Mouse (Mus musculus) left cerebral cortex, postnatal 10 days (tissue): ENCODE results near the gene Arap2. TPM values are rescaled to one million over a fixed set of nuclear protein-coding genes. Genes with fewer than 3 reads are reported as not detected.

ENCODE experiments used
- DNase-seq, 2 experiments: peaks; one replicate each; pipeline ENCODE4 v3.0.0; 2021 to 2022; ENCODE audit warnings: low spot score in 2 of 2, mixed read lengths in 1 of 2; ENCODE audit errors: extremely low spot score in 1 of 2
- intact Hi-C: fragments of 180-260 bp; cut with DNase I; formaldehyde crosslinking; loops from one replicate; pipeline ENCODE4 v1.15.1; 2025
- total RNA-seq, 2 experiments: library from RNA; stranded (reverse); gene quantifications; 2 replicates each; pipeline ENCODE4 v1.2.3; 2021

Arap2 gene
- total RNA-seq = 10 to 100 TPM; 43.9 to 46.7 TPM

DNA sequence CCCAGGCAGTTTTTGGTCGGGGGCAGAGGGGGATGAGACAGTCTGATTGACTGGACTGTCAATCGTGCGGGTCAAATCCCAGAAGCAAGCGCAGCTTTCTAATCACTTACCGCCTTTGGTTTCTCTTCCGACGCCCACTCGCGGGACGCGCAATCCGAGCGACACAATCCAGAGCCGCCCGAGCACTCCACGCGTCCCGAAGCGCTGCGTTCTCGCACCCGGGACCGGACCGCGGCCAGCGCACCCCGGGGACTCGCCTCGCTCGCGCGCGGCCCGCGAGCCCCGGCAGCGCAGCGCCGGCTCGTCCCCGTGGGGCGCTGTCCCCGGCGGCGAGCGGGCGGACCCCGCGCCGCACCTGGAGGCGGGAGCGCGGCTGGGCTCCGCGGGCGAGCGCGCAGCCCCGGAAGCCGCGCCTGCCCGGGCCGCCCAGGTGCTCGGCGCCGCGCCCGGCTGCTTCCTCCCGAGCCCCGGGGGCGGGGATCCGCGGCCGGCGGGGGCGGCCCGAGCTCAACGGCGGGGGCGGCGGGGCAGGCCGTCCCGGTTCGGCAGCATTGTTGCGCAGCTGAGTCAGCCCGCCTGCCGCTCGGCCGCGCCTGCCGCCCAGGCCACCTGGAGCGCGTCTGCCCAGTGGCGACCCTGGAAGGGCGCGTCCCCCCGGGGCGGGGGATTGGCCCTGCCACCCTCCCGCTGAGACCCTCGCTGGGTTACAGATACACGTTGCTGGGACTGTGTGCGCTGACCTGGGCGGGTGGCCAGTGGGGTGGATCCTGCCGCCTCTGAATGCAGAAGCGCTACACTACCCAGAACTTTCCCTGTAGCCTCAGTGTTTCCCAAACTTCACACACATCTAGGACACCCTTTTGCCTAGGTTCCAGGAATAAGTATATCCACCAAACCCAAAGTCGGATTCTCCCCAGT, at the start of gene Arap2:
Gene Arap2 (minus strand): TSS at position 376 of the 918 bp plus-strand sequence.
- intact Hi-C loops = no loop called here
- peak in 1 of 2 experiments; percentile 82 for DNase-seq

GRCm38 (mm10) chr5:62815741-62816140, 49.8 kb upstream of the Arap2 start:
- intact Hi-C loops = no loop called here
- DNase-seq = no peak

DNA sequence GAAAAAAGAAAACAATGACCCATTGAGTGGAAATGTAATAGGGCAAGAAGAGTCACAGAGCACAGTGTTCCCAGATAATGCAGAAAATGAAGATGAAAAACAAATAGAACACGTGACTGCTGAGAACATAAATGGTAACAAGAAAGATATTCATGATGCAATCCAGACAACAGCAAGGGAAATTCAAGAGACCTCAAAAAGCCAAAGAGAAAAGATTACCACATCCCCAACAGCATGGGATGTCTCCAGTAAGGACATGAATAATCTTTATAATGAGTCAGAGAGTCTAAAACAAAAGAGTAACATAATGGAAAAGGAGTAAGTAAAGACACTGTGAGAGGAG, 48.1 kb upstream of the Arap2 start:
- DNase-seq = no peak
- intact Hi-C loops = no loop called here

GRCm38 (mm10) chr5:62813402-62814071, 47.6 kb upstream of the Arap2 start, which contains the start of gene Dthd1:
Gene Dthd1, plus strand, starts transcription at chr5:62813823.
- intact Hi-C loops = no loop called here
- peak in 1 of 2 experiments; percentile 39 for DNase-seq

GRCm38 (mm10) chr5:62792776-62793175, 26.8 kb upstream of the Arap2 start:
- intact Hi-C loops = no loop called here

GRCm38 (mm10) chr5:62790921-62791564, 25.1 kb upstream of the Arap2 start:
- intact Hi-C loops = no loop called here
- no peak for DNase-seq

More at GRCm38 (mm10) chr5:62792776-62793175, 26.8 kb upstream of the Arap2 start:
- DNase-seq = no peak

GRCm38 (mm10) chr5:62786809-62787208, 20.9 kb upstream of the Arap2 start:
- intact Hi-C loops = no loop called here
- no peak for DNase-seq

DNA sequence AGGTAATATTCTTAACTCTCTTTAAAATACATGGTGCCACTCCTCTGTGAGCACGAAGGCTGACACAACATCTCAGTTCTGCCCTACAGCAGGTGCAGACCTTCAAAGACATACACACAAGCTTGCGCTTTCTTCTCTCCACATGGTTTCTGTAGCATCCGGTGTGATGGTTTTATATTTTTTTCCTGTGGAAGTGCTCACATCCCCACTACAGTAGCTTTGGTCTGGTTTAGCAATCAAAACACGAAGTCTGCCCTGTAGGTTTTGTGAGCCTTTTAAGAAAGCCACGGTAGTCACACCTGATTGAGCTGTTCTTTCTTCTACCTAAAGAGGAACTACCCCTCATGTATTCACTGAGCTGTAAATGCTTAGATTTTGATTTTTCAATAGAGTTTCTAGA, 12.7 kb upstream of the Arap2 start:
- intact Hi-C loops = no loop called here
- no peak for DNase-seq

DNA sequence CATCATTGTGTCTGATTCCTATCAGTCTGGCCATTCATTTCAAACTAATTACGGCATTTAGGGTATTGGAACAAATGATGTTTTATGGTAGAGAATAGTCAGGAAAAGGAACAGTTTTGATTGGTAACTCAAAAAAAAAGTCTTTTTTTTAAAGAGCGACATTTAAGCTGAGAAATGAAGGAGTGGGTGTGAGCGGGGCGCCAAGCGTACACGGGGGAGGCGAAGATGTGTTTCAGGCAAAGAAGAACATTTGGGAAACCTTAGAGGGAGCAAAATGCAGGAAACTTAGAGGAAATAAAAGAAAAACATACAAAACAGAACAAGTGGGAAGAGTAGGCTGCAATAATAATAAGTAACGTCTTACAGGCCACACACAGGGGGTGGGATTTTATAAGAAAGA, 11.8 kb upstream of the Arap2 start:
- DNase-seq = no peak

GRCm38 (mm10) chr5:62771775-62772599, 6.0 kb upstream of the Arap2 start:
- intact Hi-C loops = no loop called here
- no peak for DNase-seq

More for the DNA sequence above, 11.8 kb upstream of the Arap2 start:
- intact Hi-C loops = no loop called here

DNA sequence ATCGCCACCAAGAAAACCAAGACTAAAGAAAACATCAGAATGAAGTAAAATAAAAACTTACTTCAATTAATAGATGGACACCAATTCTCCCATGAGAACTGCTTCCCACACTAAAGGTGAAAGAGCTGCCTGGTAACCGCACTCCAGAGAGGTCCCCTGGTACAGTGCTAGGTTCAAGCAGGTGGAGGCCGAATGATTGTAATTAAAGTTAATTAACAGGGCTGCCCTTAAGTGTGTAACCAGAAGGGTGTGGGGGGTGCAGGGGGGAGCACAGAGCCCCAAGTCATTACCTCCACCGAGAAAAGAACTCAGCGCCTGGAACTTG, 538 bp downstream of the Arap2 start:
- intact Hi-C loops = no loop called here
- no peak for DNase-seq

- intact Hi-C loops = no loop called here
- DNase-seq = no peak
Measured at GRCm38 (mm10) chr5:62764161-62764560, 1.8 kb downstream of the Arap2 start.

DNA sequence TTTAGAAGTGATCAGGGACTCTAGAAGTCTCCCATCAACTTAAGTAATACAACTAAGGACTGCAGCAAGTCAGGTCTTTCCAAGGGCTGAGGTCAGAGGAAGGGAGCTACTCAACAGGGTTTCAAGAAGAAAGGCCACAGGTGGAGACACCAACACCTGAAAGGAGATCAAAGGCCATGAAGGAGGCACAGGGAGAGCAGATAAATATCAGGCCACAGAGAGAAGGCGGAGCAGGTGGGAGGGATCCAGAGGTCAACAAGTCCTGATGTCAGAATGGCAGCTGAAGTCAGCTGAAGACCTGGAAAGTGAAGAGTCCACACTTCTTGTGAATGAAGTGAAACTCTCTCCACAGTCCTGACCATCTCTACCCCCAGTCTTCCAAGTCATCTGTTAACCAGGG, 2.9 kb downstream of the Arap2 start:
- intact Hi-C loops = no loop called here
- no peak for DNase-seq

GRCm38 (mm10) chr5:62762298-62762960, 3.5 kb downstream of the Arap2 start:
- no peak for DNase-seq
- intact Hi-C loops = no loop called here

DNA sequence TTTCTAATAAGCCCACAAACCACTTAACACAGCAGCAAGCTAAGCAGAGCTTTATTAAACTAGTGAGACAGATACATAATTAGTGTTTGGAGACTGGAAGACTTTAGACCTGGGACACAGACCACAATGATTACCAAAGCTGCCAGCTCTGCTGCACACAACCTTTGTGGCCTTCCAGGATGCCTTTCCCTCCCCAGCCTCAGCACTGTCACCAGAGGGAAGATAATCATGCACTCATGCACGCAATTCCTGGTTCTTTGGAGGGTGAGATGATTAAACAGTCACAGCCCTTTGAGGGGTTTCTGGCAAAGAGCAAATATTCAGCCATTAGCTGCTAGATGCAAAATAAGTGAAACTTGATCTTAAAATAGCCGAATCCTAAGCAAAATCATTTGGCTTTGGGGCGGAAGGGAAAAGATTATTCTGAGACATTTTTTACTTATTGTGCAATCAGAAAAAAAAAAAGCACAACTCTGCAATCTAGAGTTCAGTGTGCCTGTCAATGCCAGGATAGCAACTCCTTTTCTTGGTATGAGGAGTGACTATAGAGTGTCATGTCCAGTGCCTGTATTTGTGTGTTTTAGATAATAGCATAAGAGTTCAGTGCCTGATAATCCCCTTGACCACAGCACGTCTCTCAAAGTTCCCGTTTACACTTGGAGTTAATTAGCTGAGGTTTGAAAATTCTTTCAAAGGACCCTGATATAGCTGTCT, 5.0 kb downstream of the Arap2 start:
- intact Hi-C loops = no loop called here
- no peak for DNase-seq

DNA sequence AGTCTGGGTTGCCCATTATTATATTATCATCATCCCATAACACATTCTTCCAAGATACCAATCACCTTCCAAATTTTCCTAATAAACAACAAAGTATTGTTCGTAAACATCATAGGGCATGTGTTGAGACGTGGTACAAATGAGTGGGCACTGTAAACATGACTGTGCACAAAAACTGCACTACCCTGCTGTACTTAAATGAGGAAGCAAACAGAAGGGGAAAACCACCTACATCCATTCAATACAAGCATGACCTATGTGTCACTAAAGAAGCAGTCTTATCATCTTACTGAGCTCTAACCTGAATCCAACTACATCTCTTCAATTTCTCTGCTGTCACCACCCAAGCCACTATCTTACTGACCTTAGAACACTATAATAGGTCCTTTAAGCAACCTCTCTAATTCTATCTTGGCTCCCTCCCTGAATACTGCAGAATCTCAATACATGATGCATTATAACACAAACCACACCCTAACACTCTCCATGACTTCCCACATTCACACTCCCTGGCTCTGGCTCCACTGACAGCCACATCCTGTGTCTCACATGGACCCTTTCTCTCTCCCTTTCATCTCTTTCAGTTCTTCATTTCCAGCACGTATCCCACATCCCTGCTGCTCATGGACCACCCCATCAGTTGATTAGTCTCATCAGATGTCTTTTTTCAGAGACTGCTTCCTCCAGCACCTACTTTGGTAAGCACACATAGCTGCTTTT, 10.0 kb downstream of the Arap2 start:
- DNase-seq = no peak
- intact Hi-C loops = no loop called here

GRCm38 (mm10) chr5:62752934-62753333, 13.0 kb downstream of the Arap2 start:
- intact Hi-C loops = no loop called here
- DNase-seq = no peak
